ENCODE assay signal across 12 mouse cellular contexts in genomic region chr16:31834011-31834584, GRCm38 (mm10). TPM values are rescaled to one million over a fixed set of nuclear protein-coding genes. Genes with fewer than 3 reads are reported as not detected.
DNase-seq lines count a peak whose midpoint lies in the region; ATAC-seq lines count a peak whose summit lies in the region.
"Had no signal": no experiment of that assay in that cellular context is flagged by ENCODE, and none has a peak within 500 bp of the region (broad histone marks: within the 10 kb centered on the region; RNA-seq: fewer than 3 reads in every experiment).

No protein-coding gene starts in this region.

- H3K36me3 ChIP-seq in forebrain, embryonic 15.5 days: peaks cover 14% of the 10 kb centered on the region
- peaks cover 48% of the 10 kb centered on the region for H3K36me3 ChIP-seq in forebrain, embryonic 10.5 days (replicated peaks)
- H3K36me3 ChIP-seq in embryonic facial prominence, embryonic 13.5 days: peaks cover 29% of the 10 kb centered on the region

- 0 out of 2 replicates have a peak overlapping the region, but pooled peaks have one; percentile 14 for H3K27ac ChIP-seq in forebrain, embryonic 15.5 days (replicated peaks)
- H3K27ac ChIP-seq in forebrain, embryonic 10.5 days: no peak overlapping the region
- H3K27ac ChIP-seq in embryonic facial prominence, embryonic 13.5 days: peak overlapping the region; percentile 64; the same call in 1 of the 2 replicates
- H3K27ac ChIP-seq: intestine, embryonic 15.5 days had no signal

- no peaks in the 10 kb centered on the region for H3K27me3 ChIP-seq in forebrain, embryonic 15.5 days
- H3K27me3 ChIP-seq in forebrain, embryonic 10.5 days (ENCODE audit: poor library complexity, severe bottlenecking): no peaks in the 10 kb centered on the region
- no peaks in the 10 kb centered on the region for H3K27me3 ChIP-seq in embryonic facial prominence, embryonic 13.5 days
- H3K27me3 ChIP-seq: intestine, embryonic 15.5 days had no signal

- ATAC-seq in forebrain, embryonic 15.5 days (replicated peaks): no peak
- no peak for ATAC-seq in embryonic facial prominence, embryonic 13.5 days (ENCODE audit: insufficient number of reproducible peaks, insufficient read depth, low FRiP score, low TSS enrichment, low read depth)
- ATAC-seq: intestine, embryonic 15.5 days had no signal

- H3K9ac ChIP-seq in forebrain, embryonic 15.5 days (replicated peaks): no peak overlapping the region
- no peak overlapping the region for H3K9ac ChIP-seq in embryonic facial prominence, embryonic 13.5 days
- H3K9ac ChIP-seq: intestine, embryonic 15.5 days had no signal

- H3K4me3 ChIP-seq in forebrain, embryonic 15.5 days: no peak overlapping the region
- no peak overlapping the region for H3K4me3 ChIP-seq in forebrain, embryonic 10.5 days
- H3K4me3 ChIP-seq in embryonic facial prominence, embryonic 13.5 days: no peak overlapping the region
- H3K4me3 ChIP-seq: intestine, embryonic 15.5 days had no signal

- H3K4me1 ChIP-seq in forebrain, embryonic 15.5 days: 0 out of 2 replicates have a peak, but pooled peaks cover 2% of the 10 kb centered on the region
- peaks cover 9% of the 10 kb centered on the region; the same call in 1 of the 2 replicates for H3K4me1 ChIP-seq in forebrain, embryonic 10.5 days
- H3K4me1 ChIP-seq in embryonic facial prominence, embryonic 13.5 days: peaks cover 2% of the 10 kb centered on the region; the same call in 1 of the 2 replicates
- H3K4me1 ChIP-seq: intestine, embryonic 15.5 days had no signal

- H3K4me2 ChIP-seq in forebrain, embryonic 15.5 days (replicated peaks): no peak overlapping the region
- no peak overlapping the region for H3K4me2 ChIP-seq in embryonic facial prominence, embryonic 13.5 days
- H3K4me2 ChIP-seq: intestine, embryonic 15.5 days; liver, embryonic 11.5 days had no signal

- WGBS in forebrain, embryonic 15.5 days: 54% methylated on average over 7 of the region's 7 CpGs
- 80% methylated on average over 7 of the region's 7 CpGs for WGBS in forebrain, embryonic 10.5 days
- WGBS in embryonic facial prominence, embryonic 13.5 days: 53% methylated on average over 7 of the region's 7 CpGs

- DNase-seq in forebrain, embryonic 10.5 days (ENCODE audit: extremely low spot score, low spot score): no peak
- peak; percentile 23 for DNase-seq in 3134 (ENCODE audit: extremely low read depth, insufficient read length, low spot score)
- peak; percentile 40 for DNase-seq in heart, postnatal 4 days
- DNase-seq in adrenal gland, postnatal 4 days (ENCODE audit: low spot score in 2 of 2): no peak
- DNase-seq in ovary, adult 18-20 months (ENCODE audit: low spot score): no peak
- DNase-seq in urinary bladder, postnatal 10 days (ENCODE audit: low spot score): no peak
- DNase-seq: right cerebral cortex, adult 18-20 months had no signal

- no peaks in the 10 kb centered on the region for H3K9me3 ChIP-seq in forebrain, embryonic 15.5 days
- no peaks in the 10 kb centered on the region for H3K9me3 ChIP-seq in forebrain, embryonic 10.5 days
- no peaks in the 10 kb centered on the region for H3K9me3 ChIP-seq in embryonic facial prominence, embryonic 13.5 days
- H3K9me3 ChIP-seq: intestine, embryonic 15.5 days had no signal

RNA-seq across cellular contexts. Expression of gene Meltf, which starts 44.5 kb away (rescaled TPM):
- polyA plus RNA-seq in forebrain, embryonic 15.5 days (2015; fragmentation: Nextera tagmentation; extraction: Ambion mirVana): 0.09 and 0.13 TPM in 2 replicates
- polyA plus RNA-seq in forebrain, embryonic 10.5 days (2016; fragmentation: Nextera tagmentation; extraction: Ambion mirVana): 0.17 TPM in 1 of 2 replicates, not detected in the other
- 1.3 and 3.7 TPM in 2 replicates for polyA plus RNA-seq in embryonic facial prominence, embryonic 13.5 days (2015; fragmentation: Nextera tagmentation; extraction: Ambion mirVana)
- under 1 TPM in 1 of 2 experiments, not detected in 1; 0.07 TPM for total RNA-seq in heart, postnatal 4 days (2021)
- under 1 TPM in 1 of 2 experiments, not detected in 1; 0.17 TPM for total RNA-seq in adrenal gland, postnatal 4 days (2021)
- polyA plus RNA-seq: embryonic facial prominence, embryonic 11.5 days had no signal

Comparison
In these comparisons a context has a peak if more than half of its experiments do, and no peak if none do; other contexts are left out.
1. DNase-seq: peak in 3134 (single experiment) and heart, postnatal 4 days (single experiment); none in forebrain, embryonic 10.5 days (single experiment), adrenal gland, postnatal 4 days (0 of 2), ovary, adult 18-20 months (single experiment) and urinary bladder, postnatal 10 days (single experiment).